Mouse (Mus musculus) heart, postnatal 10 days (tissue): ENCODE data around the gene Zfp385a. TPM values are rescaled to one million over a fixed set of nuclear protein-coding genes. Genes with fewer than 3 reads are reported as not detected.
"Not testable (repeated sequence)": the region's sequence is repeated elsewhere in the genome, so short reads cannot be mapped to it uniquely, and the experiment has no call there.

Experiments
- DNase-seq, 2 experiments: peaks; one replicate each; pipeline ENCODE4 v3.0.0; 2021
- intact Hi-C: fragments of 180-260 bp; cut with DNase I; formaldehyde crosslinking; loops from one replicate; pipeline ENCODE4 v1.15.1; 2025
- total RNA-seq, 2 experiments: library from RNA; stranded (reverse); gene quantifications; 2 replicates each; pipeline ENCODE4 v1.2.3; 2021

Gene Zfp385a
- total RNA-seq, 2 experiments from 2014 or later, result 24.3 to 26.2 TPM

GRCm38 (mm10) chr15:103298861-103299616 lies 40.9 kb downstream of the Zfp385a start:
- intact Hi-C loops, result no loop called here
- DNase-seq, result no peak

DNA sequence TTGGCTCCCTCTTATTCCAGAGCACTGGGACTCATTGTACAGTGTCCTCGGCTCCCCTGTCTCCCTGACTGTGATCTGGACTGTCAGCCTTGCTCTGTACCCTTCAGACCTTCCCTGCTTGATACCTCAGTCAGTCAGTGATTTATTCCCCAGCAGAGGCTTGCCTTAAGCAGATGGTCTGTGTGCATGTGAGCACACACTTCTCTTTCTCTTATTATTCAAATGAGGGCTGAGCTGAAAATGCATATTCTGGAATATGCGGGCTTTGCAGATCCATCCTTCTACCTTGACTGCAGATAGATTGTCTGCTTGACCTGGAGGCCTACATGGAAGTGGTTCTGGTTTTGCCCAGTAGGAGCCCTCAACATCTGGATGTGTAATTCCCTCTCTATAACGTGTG lies 41.9 kb downstream of the Zfp385a start:
- intact Hi-C loops, result no loop called here
- DNase-seq, result no peak

- intact Hi-C loops, result no loop called here
These were observed 42.6 kb downstream of the Zfp385a start for GRCm38 (mm10) chr15:103297313-103297712.

GRCm38 (mm10) chr15:103295851-103296250 lies 44.0 kb downstream of the Zfp385a start:
- DNase-seq, result no peak
- intact Hi-C loops, result no loop called here

More at GRCm38 (mm10) chr15:103297313-103297712, 42.6 kb downstream of the Zfp385a start:
- no peak for DNase-seq

DNA sequence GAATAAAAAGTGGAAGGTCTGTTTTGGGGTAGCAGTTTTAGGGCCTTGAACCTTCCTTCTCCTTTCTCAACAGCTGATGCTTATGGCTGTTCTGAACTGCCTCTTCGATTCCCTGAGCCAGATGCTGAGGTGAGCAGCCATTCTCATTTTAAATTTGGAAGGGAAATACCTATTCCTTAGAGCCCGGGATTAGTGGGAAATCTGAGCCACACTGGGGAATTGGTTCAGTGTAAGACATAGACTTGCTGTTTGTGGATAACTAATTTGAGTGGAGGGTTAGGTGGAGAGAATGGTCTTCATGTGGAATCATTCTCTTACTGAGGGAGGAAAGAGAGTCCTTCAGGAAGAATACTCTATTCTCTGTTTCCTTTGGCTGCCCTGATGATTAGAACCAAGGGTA lies 45.2 kb downstream of the Zfp385a start:
- DNase-seq, result no peak
- intact Hi-C loops, result no loop called here

GRCm38 (mm10) chr15:103293375-103293774 lies 46.5 kb downstream of the Zfp385a start:
- intact Hi-C loops, result no loop called here
- DNase-seq, result no peak

DNA sequence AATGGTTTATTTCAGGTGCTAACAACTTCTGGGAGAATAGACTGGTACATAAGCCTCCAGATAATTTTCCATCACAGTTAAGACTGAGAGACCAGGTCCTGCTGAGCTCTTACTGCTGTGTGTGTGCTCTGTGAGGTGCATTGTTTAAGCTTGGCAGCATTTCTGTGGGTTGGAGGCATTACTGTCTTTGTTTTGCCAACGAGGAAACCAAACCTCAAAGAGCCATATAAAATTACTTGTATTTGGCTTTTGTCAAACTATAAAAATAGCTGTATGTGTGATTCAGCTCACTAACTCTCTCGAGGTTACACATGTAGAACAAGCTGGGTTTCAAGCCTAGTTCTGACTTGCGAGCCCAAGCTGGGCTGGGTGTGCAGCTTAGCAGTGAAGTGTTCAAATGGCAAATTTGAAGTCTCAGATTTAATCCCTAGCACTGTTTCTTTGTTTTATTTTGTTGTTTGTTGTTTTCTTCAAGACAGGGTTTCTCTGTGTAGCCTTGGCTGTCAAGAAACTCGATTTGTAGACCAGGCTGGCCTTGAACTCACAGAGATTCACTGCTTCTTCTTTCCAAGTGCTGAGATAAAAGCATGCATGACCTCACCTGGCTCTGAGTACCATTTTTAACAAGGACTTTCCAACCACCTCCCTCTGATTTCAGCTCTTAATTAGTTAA lies 47.1 kb downstream of the Zfp385a start:
- intact Hi-C loops, result no loop called here
- DNase-seq, result no peak

- no peak for DNase-seq
- intact Hi-C loops, result no loop called here
These were observed 49.0 kb downstream of the Zfp385a start for GRCm38 (mm10) chr15:103290843-103291242.

DNA sequence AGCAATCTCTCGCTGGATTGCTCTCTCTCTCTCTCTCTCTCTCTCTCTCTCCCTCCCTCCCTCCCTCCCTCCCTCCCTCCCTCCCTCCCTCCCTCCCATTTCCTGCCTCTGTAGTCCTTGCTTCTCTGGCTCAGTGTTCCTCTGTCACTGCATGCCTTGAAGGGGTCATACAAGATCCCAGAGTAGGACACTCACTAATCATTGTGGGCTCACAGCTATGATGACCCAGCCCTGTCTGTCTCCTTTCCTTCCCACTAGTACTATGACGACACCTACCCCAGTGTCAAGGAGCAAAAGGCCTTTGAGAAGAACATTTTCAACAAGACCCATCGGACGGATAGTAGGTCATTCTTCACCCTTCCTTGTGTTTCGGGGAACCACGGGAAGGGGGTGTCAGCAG lies 49.5 kb downstream of the Zfp385a start:
- intact Hi-C loops, result no loop called here
- DNase-seq, result no peak

GRCm38 (mm10) chr15:103289600-103289999 lies 50.3 kb downstream of the Zfp385a start:
- DNase-seq, result no peak
- intact Hi-C loops, result no loop called here

DNA sequence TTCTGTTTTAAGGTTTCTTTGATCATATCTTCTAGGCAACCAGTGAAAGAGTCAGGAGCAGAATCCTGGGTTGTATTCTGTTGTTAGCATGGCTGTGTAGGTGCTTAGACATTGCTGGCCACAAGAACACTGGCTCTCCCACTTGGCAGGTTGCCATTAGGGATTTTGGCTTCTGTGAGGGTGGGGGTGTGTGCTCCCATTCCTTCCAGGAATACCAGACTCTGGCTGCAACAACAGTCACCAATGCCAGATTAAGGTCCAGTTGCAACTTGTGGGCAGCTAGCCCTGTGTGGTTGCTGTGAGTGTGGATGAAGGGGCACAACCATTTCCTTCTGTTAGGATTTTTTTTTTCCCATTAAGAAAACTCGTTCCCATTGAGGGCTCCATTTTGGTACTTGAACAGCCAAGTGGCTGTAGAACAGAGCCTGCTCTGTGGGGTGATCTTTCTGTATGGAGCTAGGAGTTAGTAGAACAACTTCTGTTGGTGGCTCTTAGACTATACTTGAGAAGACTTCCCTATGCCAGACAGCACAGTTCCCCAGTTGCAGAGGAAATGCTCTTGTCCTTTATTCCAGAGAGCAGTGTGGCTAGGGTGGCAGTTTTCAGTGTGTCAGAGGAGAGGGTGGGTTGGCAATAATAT lies 54.0 kb downstream of the Zfp385a start:
- intact Hi-C loops, result no loop called here
- DNase-seq, result peak; percentile 78 to 81

GRCm38 (mm10) chr15:103284647-103285046 lies 55.2 kb downstream of the Zfp385a start:
- intact Hi-C loops, result loop anchor here (1.0 kb wide), 1 partner anchor 23 kb away; no protein-coding TSS in a partner anchor

GRCm38 (mm10) chr15:103284066-103284465 lies 55.8 kb downstream of the Zfp385a start:
- DNase-seq, result peak in 1 of 2 experiments; percentile 61
- intact Hi-C loops, result loop anchor here (1.0 kb wide), 1 partner anchor 23 kb away; no protein-coding TSS in a partner anchor

More at GRCm38 (mm10) chr15:103284647-103285046, 55.2 kb downstream of the Zfp385a start:
- DNase-seq, result no peak

GRCm38 (mm10) chr15:103281465-103282205 lies 58.3 kb downstream of the Zfp385a start:
- no peak for DNase-seq
- intact Hi-C loops, result no loop called here

- intact Hi-C loops, result no loop called here
- peak; percentile 34 to 60 for DNase-seq
These were observed 59.0 kb downstream of the Zfp385a start for GRCm38 (mm10) chr15:103280817-103281464.

DNA sequence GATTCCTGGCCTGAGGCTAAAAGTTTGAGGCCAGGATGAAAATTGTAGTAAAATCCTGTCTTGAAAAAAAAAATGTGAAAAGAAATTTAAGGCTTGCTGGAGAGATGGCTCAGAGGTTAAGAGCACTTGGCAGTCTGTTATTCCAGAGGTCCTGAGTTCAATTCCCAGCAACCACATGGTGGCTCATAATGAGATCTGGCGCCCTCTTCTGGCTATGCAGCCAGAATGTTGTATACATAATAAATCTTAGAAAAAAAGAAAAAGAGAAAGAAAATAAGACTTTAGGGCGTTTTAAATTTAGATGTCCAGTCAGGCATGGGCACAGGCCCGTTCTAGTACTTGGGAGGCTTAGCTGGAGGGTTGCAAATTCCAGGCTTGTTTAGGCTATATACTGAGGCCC lies 60.1 kb downstream of the Zfp385a start:
- no peak for DNase-seq

DNA sequence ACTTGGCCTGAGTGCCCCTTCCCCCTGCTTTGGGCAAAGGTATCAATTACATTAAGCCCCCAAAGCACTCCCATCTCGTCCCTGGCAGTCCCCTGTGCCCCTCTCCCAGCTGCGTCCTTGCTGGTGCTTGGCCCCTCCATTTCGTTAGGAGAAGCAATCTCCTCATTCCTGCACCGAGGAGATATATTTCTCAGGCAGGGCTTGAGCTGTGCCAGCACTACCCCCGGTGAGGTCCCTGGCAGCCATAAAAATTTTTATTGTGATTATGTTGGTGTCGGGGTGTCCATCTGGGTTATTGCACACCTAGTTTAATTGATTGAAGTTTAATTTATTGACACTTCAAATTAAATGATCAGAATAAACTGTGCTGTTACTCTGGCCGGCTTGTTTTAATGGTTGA lies 61.9 kb downstream of the Zfp385a start:
- DNase-seq, result no peak
- intact Hi-C loops, result no loop called here

More for the DNA sequence above, 60.1 kb downstream of the Zfp385a start:
- intact Hi-C loops, result no loop called here

DNA sequence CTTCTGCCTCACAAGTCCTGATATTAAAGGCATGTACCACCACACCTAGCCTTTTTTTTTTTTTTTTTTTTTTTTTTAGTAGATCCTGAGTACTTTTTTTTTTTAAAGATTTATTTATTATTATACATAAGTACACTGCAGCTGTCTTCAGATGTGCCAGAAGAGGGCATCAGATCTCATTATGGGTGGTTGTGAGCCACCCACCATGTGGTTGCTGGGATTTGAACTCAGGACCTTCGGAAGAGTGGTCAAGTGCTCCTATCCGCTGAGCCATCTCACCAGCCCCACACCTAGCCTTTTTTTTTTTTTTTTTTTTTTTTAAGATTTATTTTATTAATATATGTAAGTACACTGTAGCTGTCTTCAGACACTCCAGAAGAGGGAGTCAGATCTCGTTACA lies 64.0 kb downstream of the Zfp385a start:
- intact Hi-C loops, DNase-seq: not testable (repeated sequence)

- intact Hi-C loops, result loop anchor here (5.0 kb wide), 1 partner anchor 35 kb away; no protein-coding TSS in a partner anchor
- peak; percentile 97 to 99 for DNase-seq
These were observed 67.2 kb downstream of the Zfp385a start, which contains the start of gene Copz1 for GRCm38 (mm10) chr15:103272419-103273279. Gene Copz1 (plus strand): TSS chr15:103272714.
